Mouse (Mus musculus): ENCODE data around the gene Ebf3. TPM values are rescaled to one million over a fixed set of nuclear protein-coding genes. Genes with fewer than 3 reads are reported as not detected.

Gene Ebf3
- polyA plus RNA-seq, 1 experiment, result 9.4 TPM

GRCm38 (mm10) chr7:137266575-137266974, 47.7 kb downstream of the Ebf3 start:
- Histone ChIP-seq H3K4me3 (replicated peaks; ENCODE audit: insufficient read depth, low read depth, low read length) (no peak overlapping the region), H3K4me1 (ENCODE audit: control insufficient read depth, insufficient read depth, low read length) (no peaks in the 10 kb centered on the region), H3K27ac (ENCODE audit: insufficient read depth, low read length) (no peak overlapping the region), H3K27me3 (ENCODE audit: control insufficient read depth, insufficient read depth, low read length) (peaks cover 2% of the 10 kb centered on the region; the same call in 1 of the 2 replicates)
- DNase-seq, result no peak
- 27% methylated on average over 17 of the region's 17 CpGs for WGBS
- no peak for TF ChIP-seq CTCF (IDR thresholded peaks at IDR 0.05; ENCODE audit: borderline replicate concordance, insufficient read depth, low read depth, low read length)
- TF ChIP-seq POLR2A (IDR thresholded peaks at IDR 0.05; ENCODE audit: borderline replicate concordance, insufficient read depth, low read length), result no peak

DNA sequence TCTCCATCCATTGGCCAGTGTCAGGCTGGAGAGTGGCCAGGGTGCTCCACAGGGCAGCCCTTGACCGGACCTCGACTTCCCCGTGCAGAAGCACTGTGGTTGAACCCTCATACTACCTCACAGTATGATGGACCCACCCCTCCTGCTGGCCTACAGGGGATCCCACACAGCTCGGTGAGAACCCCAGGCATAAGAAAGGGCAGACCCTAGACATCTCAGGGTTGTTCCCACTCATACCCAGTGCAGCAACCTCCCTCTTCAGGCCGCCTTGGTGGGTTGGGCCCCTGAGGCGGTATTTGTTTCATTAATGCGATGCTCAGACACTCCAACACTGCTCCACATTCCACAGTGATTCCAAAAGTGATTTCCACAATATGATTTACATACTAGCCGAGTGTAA, 51.9 kb downstream of the Ebf3 start:
- Histone ChIP-seq H3K27ac (ENCODE audit: insufficient read depth, low read length) (no peak overlapping the region), H3K4me1 (ENCODE audit: control insufficient read depth, insufficient read depth, low read length) (no peaks in the 10 kb centered on the region), H3K4me3 (replicated peaks; ENCODE audit: insufficient read depth, low read depth, low read length) (no peak overlapping the region), H3K27me3 (ENCODE audit: control insufficient read depth, insufficient read depth, low read length) (peaks cover 2% of the 10 kb centered on the region; the same call in 1 of the 2 replicates)
- TF ChIP-seq CTCF (IDR thresholded peaks at IDR 0.05; ENCODE audit: borderline replicate concordance, insufficient read depth, low read depth, low read length) (no peak), POLR2A (IDR thresholded peaks at IDR 0.05; ENCODE audit: borderline replicate concordance, insufficient read depth, low read length) (no peak)
- WGBS, result 87% methylated on average over 8 of the region's 8 CpGs
- no peak for DNase-seq

DNA sequence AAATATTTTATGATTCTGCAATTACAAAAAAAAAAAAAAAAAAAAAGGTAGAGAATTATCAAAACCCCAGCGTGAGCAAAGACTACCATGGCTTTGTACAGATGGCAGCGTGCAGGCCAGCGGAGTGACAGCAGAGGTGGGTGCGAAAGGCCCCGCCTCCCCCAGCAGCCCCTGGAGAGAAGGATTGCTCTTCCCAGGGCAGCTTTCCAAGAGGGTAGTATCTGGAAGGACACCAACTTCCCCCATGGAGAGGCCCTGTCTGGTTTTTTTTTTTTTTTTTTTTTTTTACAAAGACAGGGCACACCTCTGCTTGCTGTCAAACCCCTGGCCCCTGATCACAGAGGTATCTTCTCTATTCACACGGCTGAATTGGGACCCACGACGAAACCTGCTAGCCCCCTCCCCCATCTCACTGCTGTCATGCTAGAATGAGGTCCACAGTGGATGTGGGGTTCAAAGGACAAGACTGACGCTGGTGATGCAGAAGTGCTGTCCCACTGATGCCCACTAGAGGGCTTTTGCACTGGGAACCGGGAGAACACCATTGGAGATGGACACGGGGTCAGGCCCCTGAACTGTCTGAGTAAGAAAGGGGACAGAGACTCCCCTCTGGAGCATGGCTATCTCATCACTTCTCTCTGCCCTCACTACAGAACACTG, 67.9 kb downstream of the Ebf3 start:
- 26% methylated on average over 11 of the region's 11 CpGs for WGBS
- DNase-seq, result peak; percentile 12 to 52
- peak; percentile 66 for TF ChIP-seq CTCF (IDR thresholded peaks at IDR 0.05; ENCODE audit: borderline replicate concordance, insufficient read depth, low read depth, low read length)
- TF ChIP-seq POLR2A (IDR thresholded peaks at IDR 0.05; ENCODE audit: borderline replicate concordance, insufficient read depth, low read length), result no peak
- Histone ChIP-seq H3K27ac (ENCODE audit: insufficient read depth, low read length) (no peak overlapping the region), H3K27me3 (ENCODE audit: control insufficient read depth, insufficient read depth, low read length) (no peaks in the 10 kb centered on the region), H3K4me1 (ENCODE audit: control insufficient read depth, insufficient read depth, low read length) (no peaks in the 10 kb centered on the region), H3K4me3 (replicated peaks; ENCODE audit: insufficient read depth, low read depth, low read length) (no peak overlapping the region)

DNA sequence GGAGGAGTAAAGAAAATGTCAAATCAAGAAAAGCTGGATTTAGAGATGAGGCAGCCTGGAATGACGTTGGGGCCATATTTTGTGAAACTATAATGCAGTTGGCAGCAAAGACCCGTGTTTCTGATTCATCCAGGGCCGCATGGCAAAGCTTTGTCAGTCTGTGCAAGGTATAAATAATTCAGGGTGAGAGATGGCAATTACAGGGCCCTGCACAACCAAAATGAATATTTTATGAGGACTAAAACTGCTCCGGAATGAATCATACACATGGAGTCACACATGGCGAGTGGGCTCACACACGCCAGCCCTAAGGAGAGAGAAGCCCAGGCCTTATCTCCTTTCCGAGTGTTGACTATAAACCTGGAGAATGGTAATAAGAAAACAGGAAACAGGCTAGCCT, 69.4 kb downstream of the Ebf3 start:
- Histone ChIP-seq H3K4me3 (replicated peaks; ENCODE audit: insufficient read depth, low read depth, low read length) (no peak overlapping the region), H3K27me3 (ENCODE audit: control insufficient read depth, insufficient read depth, low read length) (no peaks in the 10 kb centered on the region), H3K27ac (ENCODE audit: insufficient read depth, low read length) (no peak overlapping the region), H3K4me1 (ENCODE audit: control insufficient read depth, insufficient read depth, low read length) (no peaks in the 10 kb centered on the region)
- no peak for TF ChIP-seq POLR2A (IDR thresholded peaks at IDR 0.05; ENCODE audit: borderline replicate concordance, insufficient read depth, low read length)
- no peak for TF ChIP-seq CTCF (IDR thresholded peaks at IDR 0.05; ENCODE audit: borderline replicate concordance, insufficient read depth, low read depth, low read length)
- WGBS, result 83% methylated on average over 7 of the region's 7 CpGs
- DNase-seq, result no peak

GRCm38 (mm10) chr7:137240481-137240880, 73.8 kb downstream of the Ebf3 start:
- Histone ChIP-seq H3K27me3 (ENCODE audit: control insufficient read depth, insufficient read depth, low read length) (no peaks in the 10 kb centered on the region), H3K27ac (ENCODE audit: insufficient read depth, low read length) (no peak overlapping the region), H3K4me1 (ENCODE audit: control insufficient read depth, insufficient read depth, low read length) (no peaks in the 10 kb centered on the region), H3K4me3 (replicated peaks; ENCODE audit: insufficient read depth, low read depth, low read length) (no peak overlapping the region)
- 67% methylated on average over 8 of the region's 8 CpGs for WGBS
- TF ChIP-seq POLR2A (IDR thresholded peaks at IDR 0.05; ENCODE audit: borderline replicate concordance, insufficient read depth, low read length) (no peak), CTCF (IDR thresholded peaks at IDR 0.05; ENCODE audit: borderline replicate concordance, insufficient read depth, low read depth, low read length) (no peak)
- DNase-seq, result no peak

GRCm38 (mm10) chr7:137239542-137240133, 74.6 kb downstream of the Ebf3 start:
- Histone ChIP-seq H3K27ac (ENCODE audit: insufficient read depth, low read length) (no peak overlapping the region), H3K4me1 (ENCODE audit: control insufficient read depth, insufficient read depth, low read length) (no peaks in the 10 kb centered on the region), H3K27me3 (ENCODE audit: control insufficient read depth, insufficient read depth, low read length) (no peaks in the 10 kb centered on the region), H3K4me3 (replicated peaks; ENCODE audit: insufficient read depth, low read depth, low read length) (no peak overlapping the region)
- 89% methylated on average over 5 of the region's 5 CpGs for WGBS
- DNase-seq, result no peak
- no peak for TF ChIP-seq POLR2A (IDR thresholded peaks at IDR 0.05; ENCODE audit: borderline replicate concordance, insufficient read depth, low read length)
- TF ChIP-seq CTCF (IDR thresholded peaks at IDR 0.05; ENCODE audit: borderline replicate concordance, insufficient read depth, low read depth, low read length), result no peak

GRCm38 (mm10) chr7:137237419-137237818, 76.8 kb downstream of the Ebf3 start:
- Histone ChIP-seq H3K27ac (ENCODE audit: insufficient read depth, low read length) (no peak overlapping the region), H3K27me3 (ENCODE audit: control insufficient read depth, insufficient read depth, low read length) (no peaks in the 10 kb centered on the region), H3K4me3 (replicated peaks; ENCODE audit: insufficient read depth, low read depth, low read length) (no peak overlapping the region), H3K4me1 (ENCODE audit: control insufficient read depth, insufficient read depth, low read length) (no peaks in the 10 kb centered on the region)
- TF ChIP-seq POLR2A (IDR thresholded peaks at IDR 0.05; ENCODE audit: borderline replicate concordance, insufficient read depth, low read length) (no peak), CTCF (IDR thresholded peaks at IDR 0.05; ENCODE audit: borderline replicate concordance, insufficient read depth, low read depth, low read length) (no peak)
- DNase-seq, result no peak
- 85% methylated on average over 12 of the region's 12 CpGs for WGBS

DNA sequence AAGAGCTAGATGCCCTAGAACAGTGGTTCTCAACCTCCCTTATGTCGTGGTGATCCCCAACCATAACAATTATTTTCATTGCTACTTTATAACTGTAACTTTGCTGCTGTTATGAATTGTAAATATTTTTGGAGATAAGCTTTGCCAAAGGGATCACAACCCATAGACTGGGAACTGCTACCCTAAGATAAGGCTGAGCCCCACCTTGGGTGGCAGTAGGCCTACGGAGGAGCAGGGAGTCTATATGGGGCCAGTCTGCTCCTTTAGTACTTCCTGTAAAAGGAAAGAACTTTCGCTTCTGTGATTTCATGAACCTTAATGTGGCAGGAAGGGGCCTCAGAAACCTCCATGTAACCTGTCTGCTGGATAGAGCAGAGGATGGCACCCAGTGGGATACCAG, 90.4 kb downstream of the Ebf3 start:
- 96% methylated on average over 3 of the region's 3 CpGs for WGBS
- DNase-seq, result no peak
- TF ChIP-seq CTCF (IDR thresholded peaks at IDR 0.05; ENCODE audit: borderline replicate concordance, insufficient read depth, low read depth, low read length), result no peak
- TF ChIP-seq POLR2A (IDR thresholded peaks at IDR 0.05; ENCODE audit: borderline replicate concordance, insufficient read depth, low read length), result no peak
- Histone ChIP-seq H3K4me1 (ENCODE audit: control insufficient read depth, insufficient read depth, low read length) (peaks cover 11% of the 10 kb centered on the region), H3K27me3 (ENCODE audit: control insufficient read depth, insufficient read depth, low read length) (no peaks in the 10 kb centered on the region), H3K4me3 (replicated peaks; ENCODE audit: insufficient read depth, low read depth, low read length) (no peak overlapping the region), H3K27ac (ENCODE audit: insufficient read depth, low read length) (no peak overlapping the region)

Measured in cerebellum, adult 2 months (tissue).